In the genomic region with DNA sequence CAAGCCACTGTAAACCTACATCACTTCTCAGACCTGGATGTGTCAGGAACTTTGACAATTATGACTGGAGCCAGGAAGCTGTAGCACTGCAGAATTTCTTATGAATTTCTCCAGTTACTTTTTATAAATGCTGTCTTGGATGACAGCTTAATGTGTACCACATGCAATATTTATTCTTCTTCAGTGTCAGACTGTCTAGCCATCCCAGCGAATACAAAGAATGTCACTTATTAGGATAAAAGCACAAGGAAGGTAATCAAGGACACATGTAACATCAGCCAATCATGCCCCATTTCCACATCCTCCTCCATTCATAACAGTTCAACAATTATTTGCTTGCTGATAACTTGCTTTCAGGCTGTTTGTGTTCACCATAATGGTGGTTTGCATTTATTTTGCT, we compare ENCODE assay signal across 19 mouse cellular contexts.
"Had no signal": no experiment of that assay in that cellular context is flagged by ENCODE, and none has a peak within 500 bp of the region (broad histone marks: within the 10 kb centered on the region; RNA-seq: fewer than 3 reads in every experiment).

No protein-coding gene starts in this region.

- DNase-seq: kidney, adult 9 months; kidney, postnatal 14 days; kidney, postnatal 4 days; liver; lung, adult 18-20 months; lung, postnatal 10 days; lung, postnatal 36 days; right cerebral cortex, postnatal 25 days; spleen, adult 18-20 months; thymus, postnatal 25 days had no signal

- H3K4me2 ChIP-seq: limb, embryonic 13.5 days; liver, embryonic 12.5 days; liver, embryonic 15.5 days; lung, embryonic 15.5 days; midbrain, embryonic 15.5 days; stomach, embryonic 15.5 days had no signal

- H3K27ac ChIP-seq: limb, embryonic 10.5 days; limb, embryonic 13.5 days; liver, embryonic 12.5 days; liver, embryonic 15.5 days; lung, embryonic 15.5 days; midbrain, embryonic 10.5 days; midbrain, embryonic 15.5 days; stomach, embryonic 15.5 days had no signal

- H3K36me3 ChIP-seq: limb, embryonic 10.5 days; liver, embryonic 15.5 days; lung, embryonic 15.5 days; midbrain, embryonic 10.5 days; midbrain, embryonic 15.5 days; stomach, embryonic 15.5 days had no signal

- H3K27me3 ChIP-seq: limb, embryonic 13.5 days; liver, embryonic 12.5 days; liver, embryonic 15.5 days; lung, embryonic 15.5 days; megakaryocyte, embryonic 14.5 days; midbrain, embryonic 15.5 days; stomach, embryonic 15.5 days had no signal

- H3K9ac ChIP-seq: limb, embryonic 13.5 days; liver, embryonic 12.5 days; liver, embryonic 15.5 days; lung, embryonic 15.5 days; midbrain, embryonic 15.5 days; stomach, embryonic 15.5 days had no signal

- H3K9me3 ChIP-seq: limb, embryonic 10.5 days; limb, embryonic 13.5 days; liver, embryonic 12.5 days; liver, embryonic 15.5 days; lung, embryonic 15.5 days; megakaryocyte, embryonic 14.5 days; midbrain, embryonic 10.5 days; midbrain, embryonic 15.5 days; stomach, embryonic 15.5 days had no signal

- ATAC-seq: liver, embryonic 12.5 days; midbrain, embryonic 15.5 days had no signal

- H3K4me3 ChIP-seq: limb, embryonic 10.5 days; limb, embryonic 13.5 days; liver, embryonic 12.5 days; liver, embryonic 15.5 days; lung, embryonic 15.5 days; megakaryocyte, embryonic 14.5 days; midbrain, embryonic 10.5 days; midbrain, embryonic 15.5 days; stomach, embryonic 15.5 days had no signal

- H3K4me1 ChIP-seq: limb, embryonic 10.5 days; limb, embryonic 13.5 days; lung, embryonic 15.5 days; midbrain, embryonic 15.5 days; stomach, embryonic 15.5 days had no signal
